Comparison of ENCODE assay signal across 8 mouse cellular contexts in the genomic region with DNA sequence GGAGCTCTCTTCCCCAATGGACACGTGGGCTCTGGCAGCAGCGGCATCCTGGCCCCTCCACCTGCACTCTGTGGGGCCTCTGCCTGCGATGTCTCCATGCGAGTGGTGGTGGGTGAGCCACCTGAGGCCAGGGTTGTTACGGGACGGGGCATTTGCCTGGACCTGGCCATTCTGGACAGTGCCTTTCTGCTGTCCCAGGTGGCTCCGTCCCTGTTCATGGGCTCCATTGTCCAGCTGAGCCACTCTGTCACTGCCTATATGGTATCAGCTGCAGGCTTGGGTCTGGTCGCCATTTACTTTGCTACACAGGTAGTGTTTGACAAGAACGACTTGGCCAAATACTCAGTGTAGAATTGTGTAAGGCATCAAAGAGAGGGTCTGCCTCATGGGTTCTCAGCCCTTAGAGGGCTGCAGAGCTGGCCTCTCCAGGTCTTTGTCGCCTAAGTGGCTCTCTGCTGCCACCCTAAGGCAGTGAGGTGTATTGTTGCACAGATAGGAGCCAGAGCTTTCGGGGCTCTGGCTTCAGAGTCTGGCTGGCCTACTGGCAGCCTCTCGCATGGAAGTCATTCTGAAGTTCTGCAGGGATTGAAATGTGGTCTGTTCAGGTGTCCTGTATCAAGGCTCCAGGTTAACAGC. TPM values are rescaled to one million over a fixed set of nuclear protein-coding genes. Genes with fewer than 3 reads are reported as not detected.
DNase-seq lines count a peak whose midpoint lies in the region; ATAC-seq and TF ChIP-seq lines count a peak whose summit lies in the region.

No protein-coding gene starts in this region.

- no peak overlapping the region for H3K4me2 ChIP-seq in forebrain, embryonic 14.5 days (ENCODE audit: low read length)
- no peak overlapping the region for H3K4me2 ChIP-seq in hindbrain, embryonic 14.5 days (replicated peaks)
- no peak overlapping the region for H3K4me2 ChIP-seq in lung, postnatal 0 days (replicated peaks; ENCODE audit: low read depth, low read length)

- no peak overlapping the region for H3K27ac ChIP-seq in ES-E14 (ENCODE audit: insufficient read depth, low read depth, low read length, poor library complexity, severe bottlenecking)
- H3K27ac ChIP-seq in forebrain, embryonic 14.5 days (ENCODE audit: low read depth, low read length), result no peak overlapping the region
- no peak overlapping the region for H3K27ac ChIP-seq in hindbrain, embryonic 14.5 days
- no peak overlapping the region for H3K27ac ChIP-seq in lung, postnatal 0 days (ENCODE audit: low read length)

- TF ChIP-seq CTCF in lung, postnatal 0 days (IDR thresholded peaks at IDR 0.05), result peak; percentile 91

- no peaks in the 10 kb centered on the region for H3K27me3 ChIP-seq in forebrain, embryonic 14.5 days (replicated peaks; ENCODE audit: control insufficient read depth, insufficient read depth, low read length)
- H3K27me3 ChIP-seq in hindbrain, embryonic 14.5 days (ENCODE audit: control insufficient read depth, insufficient read depth, low read length), result no peaks in the 10 kb centered on the region
- H3K27me3 ChIP-seq in lung, postnatal 0 days (replicated peaks; ENCODE audit: insufficient read depth, low read length), result no peaks in the 10 kb centered on the region

- no peak overlapping the region for H3K9ac ChIP-seq in ES-E14 (ENCODE audit: insufficient read depth, low read depth, low read length, poor library complexity, severe bottlenecking)
- H3K9ac ChIP-seq in forebrain, embryonic 14.5 days (ENCODE audit: low read length), result no peak overlapping the region
- no peak overlapping the region for H3K9ac ChIP-seq in hindbrain, embryonic 14.5 days
- no peak overlapping the region for H3K9ac ChIP-seq in lung, postnatal 0 days (replicated peaks; ENCODE audit: low read depth)

- no peak for TF ChIP-seq EP300 in lung, postnatal 0 days (IDR thresholded peaks at IDR 0.05)

- no peaks in the 10 kb centered on the region for H3K9me3 ChIP-seq in ES-E14 (ENCODE audit: control insufficient read depth, insufficient read depth, low read depth, low read length)
- H3K9me3 ChIP-seq in forebrain, embryonic 14.5 days (replicated peaks; ENCODE audit: control insufficient read depth, low read length), result no peaks in the 10 kb centered on the region
- no peaks in the 10 kb centered on the region for H3K9me3 ChIP-seq in hindbrain, embryonic 14.5 days (ENCODE audit: control insufficient read depth, low read length)
- no peaks in the 10 kb centered on the region for H3K9me3 ChIP-seq in lung, postnatal 0 days (ENCODE audit: low read length)

- in situ Hi-C loops in ES-E14 (cut with MboI; ENCODE audit: low sequenced_read_pairs in 2 of 2, unreplicated experiment in 2 of 2), result no loop called here

- H3K4me3 ChIP-seq in ES-E14 (ENCODE audit: insufficient read depth in 1 of 2, low read depth in 1 of 2, low read length in 2 of 2, poor library complexity in 1 of 2, severe bottlenecking in 1 of 2), result no peak overlapping the region
- no peak overlapping the region for H3K4me3 ChIP-seq in forebrain, embryonic 14.5 days (ENCODE audit: low read depth, low read length)
- H3K4me3 ChIP-seq in hindbrain, embryonic 14.5 days (replicated peaks; ENCODE audit: low read length), result no peak overlapping the region
- no peak overlapping the region for H3K4me3 ChIP-seq in lung, postnatal 0 days (ENCODE audit: low read depth, low read length)

- ATAC-seq in forebrain, embryonic 14.5 days, result peak; percentile 77
- peak; percentile 73; the same call in 1 of the 2 replicates for ATAC-seq in hindbrain, embryonic 14.5 days (ENCODE audit: low FRiP score)
- peak; percentile 66 for ATAC-seq in lung, postnatal 0 days

- DNase-seq in ES-E14 (ENCODE audit: low read depth, low spot score), result peak; percentile 68
- peak; percentile 63 for DNase-seq in c-Kit-positive CD71-positive TER-119-positive erythroid progenitor cells, embryonic 14.5 days (ENCODE audit: low spot score)
- DNase-seq in forebrain, embryonic 14.5 days (ENCODE audit: low spot score), result peak; percentile 86
- peak; percentile 81 for DNase-seq in hindbrain, embryonic 14.5 days (ENCODE audit: low spot score)
- DNase-seq in layer of hippocampus, postnatal 14 days (ENCODE audit: low spot score in 2 of 2), result peak; percentile 64 to 80
- peak; percentile 81 for DNase-seq in lung, postnatal 0 days (ENCODE audit: low spot score)
- DNase-seq in right cerebral cortex, adult 18-20 months, result peak; percentile 67
- DNase-seq in urinary bladder, adult 2 months (ENCODE audit: low spot score), result peak; percentile 47

- 47% methylated on average over 12 of the region's 12 CpGs for WGBS in forebrain, embryonic 14.5 days
- 50% methylated on average over 12 of the region's 12 CpGs for WGBS in hindbrain, embryonic 14.5 days
- WGBS in lung, postnatal 0 days, result 46% methylated on average over 12 of the region's 12 CpGs

- peaks cover 0 to 2% of the 10 kb centered on the region in 2 experiments; a peak in 1 of 4 replicates for H3K4me1 ChIP-seq in ES-E14 (ENCODE audit: control insufficient read depth in 2 of 2, insufficient read depth in 2 of 2, low read length in 2 of 2, poor library complexity in 1 of 2)
- no peaks in the 10 kb centered on the region for H3K4me1 ChIP-seq in forebrain, embryonic 14.5 days (ENCODE audit: control insufficient read depth, insufficient read depth, low read length)
- H3K4me1 ChIP-seq in hindbrain, embryonic 14.5 days (replicated peaks; ENCODE audit: control insufficient read depth, insufficient read depth, low read length), result no peaks in the 10 kb centered on the region
- peaks cover 5% of the 10 kb centered on the region; the same call in 1 of the 2 replicates for H3K4me1 ChIP-seq in lung, postnatal 0 days (ENCODE audit: insufficient read depth, low read depth, low read length)

- no peaks in the 10 kb centered on the region; the same call in 1 of the 2 replicates for H3K36me3 ChIP-seq in ES-E14 (ENCODE audit: control insufficient read depth, insufficient read depth, low read length, poor library complexity, severe bottlenecking)
- no peaks in the 10 kb centered on the region for H3K36me3 ChIP-seq in forebrain, embryonic 14.5 days (ENCODE audit: control insufficient read depth, insufficient read depth, low read length)
- no peaks in the 10 kb centered on the region for H3K36me3 ChIP-seq in hindbrain, embryonic 14.5 days (replicated peaks; ENCODE audit: control insufficient read depth, insufficient read depth)
- no peaks in the 10 kb centered on the region for H3K36me3 ChIP-seq in lung, postnatal 0 days (ENCODE audit: insufficient read depth, low read length)

TF ChIP-seq in ES-E14, 5 proteins besides CTCF, POLR2A, EP300 and RAD21:
- TF ChIP-seq CHD2 (IDR thresholded peaks at IDR 0.05; ENCODE audit: low read depth, low read length) (no peak), ZNF384 (IDR thresholded peaks at IDR 0.05; ENCODE audit: low read depth, low read length) (no peak), ZC3H11A (IDR thresholded peaks at IDR 0.05; ENCODE audit: borderline replicate concordance, low read depth, low read length) (peak; percentile 36; the same call in 1 of the 2 replicates)

RNA-seq across cellular contexts. Expression of a gene that starts 18.7 kb away (rescaled TPM):
- total RNA-seq in ES-E14 (2012; rRNA removed), result 6.0 and 7.5 TPM in 2 replicates
- polyA plus RNA-seq in forebrain, embryonic 14.5 days (2014; fragmentation: Nextera tagmentation; extraction: Ambion mirVana), result 1.5 and 1.8 TPM in 2 replicates
- polyA plus RNA-seq in hindbrain, embryonic 14.5 days (2014; fragmentation: Nextera tagmentation; extraction: Ambion mirVana), result 0.82 and 1.6 TPM in 2 replicates
- total RNA-seq in layer of hippocampus, postnatal 14 days (2021), result 1 to 10 TPM; 2.0 to 2.6 TPM
- 5.7 and 6.9 TPM in 2 replicates for polyA plus RNA-seq in lung, postnatal 0 days (2015; fragmentation: Nextera tagmentation; extraction: Ambion mirVana)
- polyA plus RNA-seq in urinary bladder, adult 2 months (2012; rRNA removed), result 5.6 and 5.7 TPM in 2 replicates

RNA-seq across cellular contexts. Expression of a gene that starts 25.9 kb away (rescaled TPM):
- total RNA-seq in ES-E14 (2012; rRNA removed), result 10.5 and 14.7 TPM in 2 replicates
- polyA plus RNA-seq in forebrain, embryonic 14.5 days (2014; fragmentation: Nextera tagmentation; extraction: Ambion mirVana), result 14.8 and 17.0 TPM in 2 replicates
- polyA plus RNA-seq in hindbrain, embryonic 14.5 days (2014; fragmentation: Nextera tagmentation; extraction: Ambion mirVana), result 13.1 and 14.1 TPM in 2 replicates
- 10 to 100 TPM; 59.1 to 60.4 TPM for total RNA-seq in layer of hippocampus, postnatal 14 days (2021)
- polyA plus RNA-seq in lung, postnatal 0 days (2015; fragmentation: Nextera tagmentation; extraction: Ambion mirVana), result 26.3 and 28.0 TPM in 2 replicates
- 35.7 and 51.0 TPM in 2 replicates for polyA plus RNA-seq in urinary bladder, adult 2 months (2012; rRNA removed)
